13 mouse cellular contexts compared by ENCODE assay signal in genomic region chr5:100911502-100912097, GRCm38 (mm10).
DNase-seq lines count a peak whose midpoint lies in the region; ATAC-seq and TF ChIP-seq lines count a peak whose summit lies in the region.
"Had no signal": no experiment of that assay in that cellular context is flagged by ENCODE, and none has a peak within 500 bp of the region (broad histone marks: within the 10 kb centered on the region; RNA-seq: fewer than 3 reads in every experiment).

No protein-coding gene starts in this region.

- WGBS in heart, postnatal 0 days = 72% methylated on average over 19 of the region's 19 CpGs
- 52% methylated on average over 19 of the region's 19 CpGs for WGBS in spleen, adult 2 months

- no peak overlapping the region for H3K4me3 ChIP-seq in heart, postnatal 0 days (ENCODE audit: low read depth, low read length)
- H3K4me3 ChIP-seq in spleen, adult 2 months (ENCODE audit: extremely low read depth, insufficient read depth, insufficient read length) = no peak overlapping the region
- H3K4me3 ChIP-seq: limb, embryonic 13.5 days had no signal

- no peak for TF ChIP-seq EP300 in heart, postnatal 0 days (IDR thresholded peaks at IDR 0.05; ENCODE audit: low read depth)

- H3K4me2 ChIP-seq in heart, postnatal 0 days (ENCODE audit: low read depth, low read length) = no peak overlapping the region
- H3K4me2 ChIP-seq: limb, embryonic 13.5 days had no signal

- peaks cover 8% of the 10 kb centered on the region for H3K4me1 ChIP-seq in heart, postnatal 0 days (ENCODE audit: control insufficient read depth, insufficient read depth)
- H3K4me1 ChIP-seq in spleen, adult 2 months (ENCODE audit: control insufficient read depth, insufficient read depth, insufficient read length) = peaks cover 2% of the 10 kb centered on the region; the same call in 1 of the 2 replicates

- ATAC-seq in heart, postnatal 0 days (ENCODE audit: insufficient read depth, low read depth) = no peak
- ATAC-seq: forebrain, embryonic 16.5 days; midbrain, embryonic 16.5 days had no signal

- no peaks in the 10 kb centered on the region for H3K27me3 ChIP-seq in heart, postnatal 0 days (ENCODE audit: control insufficient read depth, insufficient read depth, low read length)
- no peaks in the 10 kb centered on the region for H3K27me3 ChIP-seq in spleen, adult 2 months (ENCODE audit: control insufficient read depth, insufficient read depth, low read length)

- H3K36me3 ChIP-seq in heart, postnatal 0 days (replicated peaks; ENCODE audit: control insufficient read depth, insufficient read depth, low read length) = no peaks in the 10 kb centered on the region
- no peaks in the 10 kb centered on the region for H3K36me3 ChIP-seq in spleen, adult 2 months (ENCODE audit: control insufficient read depth, insufficient read depth, low read length)
- H3K36me3 ChIP-seq: limb, embryonic 13.5 days had no signal

- no peak for DNase-seq in heart, postnatal 0 days (ENCODE audit: low spot score)
- no peak for DNase-seq in heart, adult 8-10 months (ENCODE audit: low spot score)
- peak in 1 of 2 experiments; percentile 22 for DNase-seq in spleen, adult 2 months (ENCODE audit: low read depth in 1 of 2, low spot score in 2 of 2)
- DNase-seq in spleen, adult 12 weeks (ENCODE audit: low spot score) = no peak
- DNase-seq in induced T-regulatory cell, adult 2 months (ENCODE audit: low read depth) = peak; percentile 79
- DNase-seq in testis, postnatal 14 days (ENCODE audit: low spot score) = peak; percentile 10
- DNase-seq in layer of hippocampus, postnatal 36 days = no peak
- DNase-seq in ovary, postnatal 14 days (ENCODE audit: low spot score) = no peak
- DNase-seq: cerebellum, adult 9-11 months; heart, postnatal 14 days had no signal

- TF ChIP-seq POLR2A in spleen, adult 2 months (IDR thresholded peaks at IDR 0.05; ENCODE audit: low read depth, low read length) = no peak

- no peak overlapping the region for H3K27ac ChIP-seq in heart, postnatal 0 days (ENCODE audit: low read depth)
- no peak overlapping the region for H3K27ac ChIP-seq in spleen, adult 2 months (ENCODE audit: insufficient read depth, low read length)
- H3K27ac ChIP-seq: limb, embryonic 13.5 days had no signal

- no peak overlapping the region for H3K9ac ChIP-seq in heart, postnatal 0 days (replicated peaks; ENCODE audit: low read depth, low read length)
- H3K9ac ChIP-seq: limb, embryonic 13.5 days had no signal

- TF ChIP-seq CTCF in heart, postnatal 0 days (IDR thresholded peaks at IDR 0.05; ENCODE audit: low read depth) = peak; percentile 27; the same call in 1 of the 2 replicates
- peak; percentile 13; the same call in 1 of the 2 replicates for TF ChIP-seq CTCF in spleen, adult 2 months (IDR thresholded peaks at IDR 0.05; ENCODE audit: extremely low read depth, insufficient read depth, insufficient read length, insufficient replicate concordance)

- H3K9me3 ChIP-seq in heart, postnatal 0 days (replicated peaks; ENCODE audit: control insufficient read depth, low read length) = no peaks in the 10 kb centered on the region
- H3K9me3 ChIP-seq: limb, embryonic 13.5 days had no signal

Comparison
In these comparisons a context has a peak if more than half of its experiments do, and no peak if none do; other contexts are left out.
1. DNase-seq: peak in induced T-regulatory cell, adult 2 months (single experiment) and testis, postnatal 14 days (single experiment); none in heart, postnatal 0 days (single experiment), heart, adult 8-10 months (single experiment), spleen, adult 12 weeks (single experiment), layer of hippocampus, postnatal 36 days (0 of 2) and ovary, postnatal 14 days (single experiment).